Mouse (Mus musculus) c-Kit-positive CD71-positive TER-119-negative erythroid progenitor cells, embryonic 14.5 days (primary cell): ENCODE measurements around the gene Fntb.

ENCODE experiments used
- DNase-seq: peaks from one replicate; pipeline ENCODE4 v3.0.0-alpha.2; 2013; ENCODE audit warnings: low read depth

The Fntb gene

DNA sequence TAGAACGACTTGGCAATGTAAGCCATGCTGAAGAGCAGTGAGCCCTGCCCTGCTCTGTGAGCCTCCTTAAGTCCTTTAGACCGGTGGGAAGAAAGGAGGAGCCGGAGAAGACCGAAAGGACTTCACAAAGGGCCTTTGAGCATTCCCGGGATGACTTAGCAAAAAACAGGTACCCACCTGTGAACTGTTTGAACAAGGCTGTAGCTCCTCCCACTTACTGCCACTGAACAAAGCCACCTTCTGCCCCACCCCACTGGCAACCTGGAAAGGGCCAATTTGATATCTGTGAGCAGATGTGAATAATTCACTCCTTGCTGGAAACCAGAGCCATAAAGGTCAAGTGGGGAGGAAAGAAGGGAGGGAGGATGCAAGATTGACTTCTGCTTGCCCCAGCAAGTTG is 30.0 kb downstream of the Fntb start, which contains the start of gene Gpx2:
Gene Gpx2 (minus strand): TSS at position 205 of the 400 bp plus-strand sequence.
- DNase-seq: no peak

DNA sequence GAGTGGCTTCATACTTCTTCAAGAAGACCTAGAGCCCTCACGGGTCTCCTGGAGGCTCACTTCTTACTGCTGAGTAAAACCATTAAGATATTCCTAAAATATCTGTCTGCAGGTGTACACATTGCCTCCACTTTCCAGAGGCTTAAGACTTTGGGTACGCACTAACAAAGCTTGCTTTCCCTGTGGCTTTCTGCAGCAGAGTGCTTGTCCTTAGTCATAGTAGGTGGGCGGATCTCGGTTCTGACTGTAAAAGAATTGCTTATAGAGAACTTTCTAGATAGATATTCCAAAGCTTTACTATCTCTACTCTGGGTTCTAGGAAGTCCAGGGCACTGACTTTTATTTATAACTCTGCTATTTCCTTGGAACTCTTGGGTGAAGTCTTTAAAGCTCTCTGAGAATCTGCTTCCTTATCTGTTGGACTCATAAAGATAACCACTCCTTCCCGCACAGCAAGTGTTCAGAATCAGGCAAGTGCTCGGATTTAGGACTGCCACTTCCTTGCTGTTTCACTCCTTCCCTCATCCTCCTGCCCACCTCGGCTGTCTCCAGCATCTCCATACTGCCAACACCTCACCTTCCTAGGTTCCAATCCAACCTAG is 31.6 kb downstream of the Fntb start:
- no peak for DNase-seq

DNA sequence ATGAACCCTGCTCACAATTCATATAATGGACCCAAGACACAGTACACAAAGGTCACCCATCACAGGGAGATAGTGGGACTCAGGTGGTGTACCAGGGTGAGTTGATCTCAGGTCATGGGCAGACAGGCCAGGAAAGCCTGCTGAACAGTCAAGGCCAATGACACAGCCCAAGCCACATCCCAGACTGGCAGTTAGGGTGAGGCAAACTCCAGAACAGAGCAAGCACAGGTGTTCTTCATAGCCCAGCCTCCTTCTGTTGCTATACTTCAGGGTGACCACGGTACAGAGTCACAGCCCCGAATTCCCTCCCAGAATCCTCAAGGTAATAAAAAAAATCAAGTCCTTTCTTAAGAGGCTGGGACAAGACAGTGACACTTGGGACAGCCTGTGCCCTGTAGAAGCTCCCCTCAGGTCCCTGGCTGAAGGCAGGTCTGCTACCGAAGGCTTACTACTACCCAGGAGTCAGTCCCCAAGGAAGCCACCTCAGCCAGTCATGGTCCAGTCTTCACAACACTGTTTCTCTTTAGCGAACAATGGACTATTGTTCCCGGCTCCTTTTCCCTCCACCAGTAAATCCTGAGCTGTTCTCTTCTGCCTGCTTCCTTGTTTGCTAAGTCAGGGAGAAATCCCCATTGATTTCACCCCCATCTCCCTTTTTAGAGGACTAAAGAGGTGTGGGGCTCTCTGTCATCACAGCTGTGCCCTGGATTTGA is 32.8 kb downstream of the Fntb start:
- DNase-seq: no peak

DNA sequence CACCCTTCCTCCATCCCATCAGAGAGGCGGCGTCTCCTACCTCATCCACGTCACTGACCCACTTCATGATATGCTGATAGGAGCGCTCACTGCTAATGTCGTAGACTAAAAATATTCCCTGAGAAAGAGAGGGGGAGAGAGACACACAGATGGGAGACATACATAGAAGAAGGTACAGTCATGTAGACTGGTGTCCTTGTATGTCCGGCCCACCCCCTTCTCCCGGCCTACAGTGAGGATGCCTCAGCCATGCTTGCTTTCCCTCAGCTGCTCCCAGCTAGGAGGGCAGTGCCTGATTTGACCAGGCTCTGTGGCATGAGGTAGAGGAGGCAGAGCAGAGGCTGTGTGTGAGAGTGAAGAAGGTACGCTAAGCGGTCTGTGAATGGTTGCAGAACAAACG is 37.6 kb downstream of the Fntb start:
- no peak for DNase-seq

DNA sequence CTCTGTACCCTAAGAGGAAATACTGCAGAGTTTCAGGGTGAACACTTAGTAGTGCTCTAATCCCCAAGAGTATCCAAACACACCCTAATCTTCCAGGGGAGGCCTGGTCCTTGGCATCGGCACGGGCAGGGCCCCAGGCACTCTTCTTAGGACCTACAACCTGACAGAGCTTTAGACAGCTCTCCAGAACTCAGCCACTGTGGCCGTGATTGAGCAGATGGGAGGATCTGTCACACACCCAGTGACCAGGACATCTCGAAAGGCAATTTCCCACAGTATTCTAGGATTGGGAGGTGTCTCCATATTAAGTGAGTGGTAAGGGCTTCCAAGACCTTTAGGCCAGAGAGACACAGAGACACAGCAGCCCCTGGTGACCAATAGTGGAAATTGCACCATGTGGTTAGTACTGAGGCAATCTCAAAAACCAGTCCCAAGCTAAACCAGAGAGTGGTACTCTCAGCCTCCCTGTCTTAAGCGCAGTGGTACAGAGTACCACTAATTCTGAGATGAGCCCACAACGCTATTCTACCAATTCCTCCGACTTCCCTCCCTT is 38.4 kb downstream of the Fntb start:
- DNase-seq: peak; percentile 37

DNA sequence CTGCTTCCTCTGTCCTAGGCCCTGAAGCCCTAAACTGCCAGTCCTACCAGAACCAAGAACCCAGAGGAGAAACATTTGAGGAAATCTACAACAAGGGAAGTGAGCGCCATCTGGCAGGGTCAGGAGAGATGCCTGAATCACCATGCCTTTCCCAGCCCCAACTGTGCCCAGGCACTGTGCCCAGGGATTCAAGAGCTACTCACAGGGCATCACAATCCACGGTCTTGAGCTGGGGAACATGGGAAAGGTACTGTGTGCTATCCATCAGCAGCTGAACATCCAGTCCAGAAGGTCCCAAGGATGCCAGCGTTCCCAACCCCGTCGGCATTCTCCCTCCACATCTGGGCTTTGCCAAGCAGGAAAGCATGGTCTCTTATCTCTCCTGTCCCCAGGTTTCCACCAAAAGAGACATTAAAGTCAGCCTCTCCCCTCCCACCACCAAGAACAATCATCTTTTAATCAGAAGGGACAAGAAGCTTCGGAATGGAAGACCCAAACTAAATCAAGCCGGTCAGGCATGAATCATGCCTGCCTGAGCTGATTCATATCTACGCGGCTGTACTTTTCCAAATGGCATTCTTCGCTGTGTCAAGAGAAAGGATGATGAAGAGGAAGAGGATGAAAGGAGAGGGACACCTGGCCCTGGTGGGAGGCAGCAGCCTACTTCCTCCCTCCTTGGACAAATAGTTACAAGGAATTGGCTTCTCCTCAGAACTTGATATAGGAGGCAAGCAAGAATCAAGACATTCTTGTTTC is 39.8 kb downstream of the Fntb start:
- DNase-seq: no peak

DNA sequence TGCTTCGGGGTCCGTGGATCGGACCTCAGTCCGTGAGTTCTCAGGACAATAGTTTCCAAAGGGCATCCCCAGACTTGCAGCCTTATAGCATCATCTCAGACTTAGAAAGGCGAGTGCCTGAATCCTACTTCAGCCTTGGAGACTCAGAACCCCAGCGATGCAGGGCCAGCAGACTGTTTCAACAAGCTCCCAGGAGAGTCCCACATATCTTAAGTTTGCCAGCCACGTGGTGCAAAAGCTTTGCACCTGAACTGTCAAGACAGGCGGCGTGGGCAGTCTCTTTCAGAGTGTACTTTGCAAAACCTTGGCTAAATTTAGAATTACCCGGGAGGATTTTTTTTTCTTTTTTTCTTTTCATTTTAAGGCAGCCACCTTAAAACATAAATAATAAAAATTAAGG is 42.4 kb downstream of the Fntb start:
- DNase-seq: no peak

DNA sequence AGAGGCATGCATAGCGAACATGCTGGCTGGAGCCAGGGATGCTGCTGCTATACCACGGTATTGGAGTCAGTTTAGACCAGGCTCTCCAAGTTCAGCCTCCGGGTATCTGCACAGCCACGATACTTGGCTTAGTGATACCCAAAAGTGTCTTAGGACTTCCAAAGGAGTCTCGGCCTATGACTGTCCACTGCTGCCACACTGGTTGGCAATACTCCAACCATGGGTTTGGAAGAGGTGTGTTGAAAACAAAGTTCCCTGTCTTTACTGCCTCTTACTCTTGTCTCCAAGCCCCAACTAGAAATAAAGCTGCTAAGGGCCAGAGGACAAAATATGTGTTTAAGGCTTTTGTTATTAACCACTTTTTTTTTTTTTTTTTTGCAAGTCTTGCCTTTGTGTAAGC is 45.1 kb downstream of the Fntb start:
- DNase-seq: no peak

DNA sequence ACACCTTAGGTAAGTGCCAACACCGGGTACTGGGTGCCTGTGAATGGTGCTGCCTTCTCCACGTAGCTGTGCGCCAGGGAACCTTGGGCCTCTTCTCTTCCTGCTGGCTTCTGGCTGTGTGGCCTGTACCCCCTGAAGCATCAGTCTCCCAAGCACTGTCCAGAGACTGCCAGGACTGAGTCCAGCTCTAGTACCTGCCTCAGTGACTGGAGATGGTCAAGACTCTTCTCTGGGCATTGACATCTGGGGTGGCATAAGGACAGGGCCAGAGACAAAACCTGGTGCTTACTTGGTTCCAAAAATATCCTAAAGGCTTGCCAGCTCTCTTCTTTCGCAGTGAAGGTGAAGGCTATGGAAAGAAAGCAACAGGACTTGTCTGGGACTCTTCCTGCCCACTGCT is 45.6 kb downstream of the Fntb start:
- DNase-seq: no peak

DNA sequence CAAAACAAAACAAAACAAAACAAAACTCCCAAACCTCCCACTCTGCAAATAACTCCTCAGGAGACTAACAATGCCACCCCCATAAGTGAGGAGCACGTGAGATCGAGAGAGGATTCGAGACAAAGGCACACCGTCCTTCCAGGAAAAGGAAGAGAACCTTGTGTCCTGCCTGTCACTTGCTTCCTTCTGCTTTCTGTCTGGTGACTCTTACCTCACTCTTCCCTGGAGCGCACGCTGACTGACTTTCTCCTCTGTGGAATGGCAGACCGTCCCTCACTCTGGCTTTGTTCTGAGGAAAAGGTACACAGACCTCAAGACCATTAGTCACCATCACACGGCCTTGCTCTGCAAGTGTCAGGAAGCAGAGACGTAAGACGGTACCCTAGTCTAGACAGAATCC is 48.2 kb downstream of the Fntb start:
- no peak for DNase-seq

DNA sequence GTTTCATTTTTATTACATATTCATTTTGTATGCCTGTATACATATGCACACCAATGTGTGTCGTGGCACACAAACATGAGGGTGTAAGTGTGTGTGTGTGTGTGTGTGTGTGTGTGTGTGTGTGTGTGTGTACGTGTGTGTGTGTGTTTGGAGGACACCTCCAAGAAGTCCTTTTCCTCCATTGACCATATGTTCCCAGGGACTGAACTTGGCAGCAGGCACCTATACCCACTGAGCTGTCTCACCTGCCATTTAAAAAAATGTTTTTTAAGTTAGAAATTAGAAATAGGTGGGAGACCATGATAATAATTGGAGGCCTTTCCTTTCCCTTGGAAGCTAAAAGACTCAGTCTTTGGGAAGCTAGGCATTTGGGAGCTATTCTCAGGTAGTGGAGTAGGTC is 48.7 kb downstream of the Fntb start:
- no peak for DNase-seq

DNA sequence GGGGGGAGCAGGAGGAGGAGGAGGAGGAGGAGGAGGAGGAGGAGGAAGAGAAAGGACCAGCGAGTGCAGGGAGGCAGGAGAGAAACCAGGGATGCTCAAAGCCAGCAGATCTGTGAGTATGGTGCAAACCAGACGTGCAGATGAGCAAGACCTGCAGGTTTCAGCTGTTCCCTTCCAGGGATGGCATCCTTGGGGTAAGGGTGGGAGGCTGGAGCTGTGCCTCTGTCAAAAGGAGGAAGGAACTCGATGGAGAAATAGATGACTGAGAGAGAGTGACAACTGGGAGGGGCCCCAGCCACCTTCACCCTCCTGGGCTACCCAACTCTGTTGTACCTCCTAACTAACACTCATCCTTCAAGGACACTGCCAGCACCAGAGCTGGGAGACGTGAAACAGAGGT is 51.3 kb downstream of the Fntb start:
- no peak for DNase-seq

DNA sequence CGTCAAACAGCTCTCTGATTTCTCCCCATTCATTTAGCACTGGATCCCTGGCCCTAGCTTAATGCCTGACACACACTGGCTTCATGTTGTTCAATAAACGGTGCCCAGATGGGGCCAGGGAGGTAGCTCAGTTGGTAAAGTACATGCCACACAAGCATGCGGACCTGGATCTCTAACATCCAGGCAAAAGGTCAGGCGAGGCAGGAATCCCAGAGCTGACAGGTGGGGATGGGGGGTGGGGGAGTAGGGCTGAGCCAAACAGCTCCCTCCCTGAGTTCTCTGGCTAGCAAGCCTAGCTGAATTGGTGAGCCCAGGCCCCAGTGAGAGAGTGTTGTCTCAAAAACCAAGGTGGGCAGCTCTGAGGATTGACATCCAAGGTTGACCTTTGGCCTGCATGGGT is 51.8 kb downstream of the Fntb start:
- DNase-seq: no peak

DNA sequence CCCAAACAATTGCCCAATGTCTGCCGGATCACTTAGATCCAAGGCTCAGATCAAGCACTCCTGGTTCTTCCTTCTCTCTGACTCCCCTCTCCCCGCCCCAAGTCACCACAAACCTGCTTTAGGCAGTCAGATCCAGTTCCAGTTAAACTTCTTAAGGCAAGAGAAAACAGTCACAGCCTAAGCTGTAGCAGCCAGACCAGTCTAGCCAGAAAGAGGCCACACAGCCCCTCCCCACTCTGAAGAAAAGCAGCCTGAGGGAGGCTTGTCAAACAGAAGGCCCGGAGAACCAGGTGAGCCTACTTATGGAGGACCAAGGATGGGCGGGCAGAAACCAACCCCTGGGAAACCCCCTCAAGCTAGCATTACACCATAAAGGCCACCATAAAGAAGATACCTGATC is 52.7 kb downstream of the Fntb start:
- no peak for DNase-seq

DNA sequence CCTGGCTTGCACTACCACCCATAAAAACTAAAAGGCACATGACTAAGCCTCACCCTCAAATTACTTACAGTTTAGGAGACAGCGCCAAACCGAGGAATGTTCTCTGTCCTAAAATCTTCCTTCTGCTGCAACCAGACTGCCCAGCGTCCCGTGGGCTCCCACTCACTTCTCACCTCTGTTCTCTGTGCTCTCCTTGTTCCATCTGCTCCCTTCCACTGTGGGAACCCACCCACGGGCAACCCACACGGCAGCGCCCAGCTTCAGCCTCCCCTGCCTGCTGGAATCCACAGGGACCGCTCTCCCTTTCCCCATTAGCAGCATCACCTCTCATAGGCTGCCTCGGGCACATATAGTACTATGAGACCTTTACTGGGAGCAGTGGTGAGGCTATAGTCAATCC is 53.5 kb downstream of the Fntb start:
- DNase-seq: no peak

DNA sequence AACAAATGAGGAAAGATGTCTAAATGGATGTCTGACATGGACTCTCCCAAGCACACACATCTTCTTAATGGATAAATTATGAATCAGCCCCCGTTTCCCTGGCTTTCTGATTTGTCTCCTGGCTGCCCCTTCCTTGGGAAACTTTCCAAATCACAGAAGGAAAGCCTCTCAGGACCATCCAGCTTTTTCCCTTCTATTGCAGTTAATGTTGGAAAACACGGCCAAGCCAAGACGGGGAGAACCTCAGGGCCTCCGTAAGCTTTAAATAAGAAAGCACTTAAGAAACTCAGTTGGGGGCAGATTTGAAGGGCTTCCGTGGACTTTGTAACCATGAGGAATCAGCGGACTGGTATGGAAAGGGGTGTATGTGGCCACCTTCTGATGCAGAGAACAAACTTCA is 54.4 kb downstream of the Fntb start:
- no peak for DNase-seq

DNA sequence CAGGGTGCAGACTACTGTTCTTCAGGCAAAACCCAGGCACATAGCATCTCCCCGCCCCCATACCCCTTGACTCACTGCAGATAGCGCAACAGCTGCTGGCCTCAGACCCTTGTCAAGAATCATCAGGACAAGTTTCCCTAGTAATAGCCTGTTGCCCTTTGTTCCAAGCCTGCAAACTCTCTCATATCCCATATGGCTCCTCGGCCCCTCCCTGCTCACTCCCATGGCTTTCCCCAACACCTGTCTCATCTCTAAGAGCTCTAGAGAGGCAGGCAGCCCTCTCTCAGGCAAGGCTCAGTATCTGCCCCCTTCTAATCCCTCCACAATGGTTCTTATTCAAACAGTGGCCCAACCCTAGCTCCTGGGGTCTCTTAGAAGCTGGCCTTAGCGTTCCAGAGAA is 55.2 kb downstream of the Fntb start:
- no peak for DNase-seq

DNA sequence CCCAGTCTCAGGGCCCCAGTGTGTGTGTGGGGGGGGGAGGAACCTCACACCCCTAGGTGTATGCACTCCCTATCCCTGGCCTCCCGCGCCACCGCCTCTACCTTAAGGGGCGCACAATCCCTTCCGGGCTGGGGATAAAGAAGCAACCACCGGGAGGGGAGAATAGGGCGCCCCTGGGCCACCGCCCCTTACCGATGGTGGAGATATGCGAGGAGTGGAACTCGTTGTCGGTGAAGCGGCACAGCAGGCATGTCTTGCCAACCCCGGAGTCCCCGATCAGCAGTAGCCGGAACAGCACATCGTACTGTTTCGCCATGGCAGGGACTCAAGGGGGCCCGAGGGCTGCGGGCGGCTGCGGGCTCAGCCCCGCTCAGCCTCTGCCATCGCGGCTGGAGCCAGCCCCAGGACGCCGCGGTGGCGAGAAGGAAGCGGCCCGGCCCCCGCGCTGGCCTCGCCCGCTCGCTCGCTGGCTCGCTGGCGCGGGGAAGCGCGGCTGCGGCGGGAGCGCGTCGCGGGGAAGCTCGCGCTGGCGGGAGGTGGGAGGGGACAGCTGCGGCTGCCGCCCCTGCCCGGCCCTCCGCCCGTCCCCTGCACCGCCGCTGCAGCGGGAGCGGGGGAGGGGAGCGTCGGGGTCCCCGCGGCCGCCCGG is 56.7 kb downstream of the Fntb start:
- DNase-seq: no peak

DNA sequence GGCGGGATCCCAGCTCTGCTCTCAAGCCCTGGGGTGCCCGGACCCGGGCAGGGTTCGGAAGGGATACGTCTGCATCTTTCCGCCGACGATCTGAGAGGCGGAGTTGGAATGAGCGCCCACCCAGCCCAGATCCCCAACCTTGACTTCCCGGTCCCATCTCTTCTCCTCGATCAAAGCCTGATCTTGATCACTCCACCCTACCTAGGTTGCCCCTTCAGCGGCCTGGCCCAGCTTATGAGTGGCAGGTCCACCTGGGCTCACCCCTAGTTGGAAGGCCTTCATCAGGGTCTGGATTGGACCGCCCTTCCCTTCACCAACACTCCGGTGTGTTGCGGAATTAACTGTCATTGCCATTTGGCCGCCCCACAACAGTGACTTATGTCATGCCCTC is 57.3 kb downstream of the Fntb start, which contains the start of gene Rab15:
Gene Rab15 (minus strand): TSS at position 258 of the 391 bp plus-strand sequence.
- DNase-seq: no peak

DNA sequence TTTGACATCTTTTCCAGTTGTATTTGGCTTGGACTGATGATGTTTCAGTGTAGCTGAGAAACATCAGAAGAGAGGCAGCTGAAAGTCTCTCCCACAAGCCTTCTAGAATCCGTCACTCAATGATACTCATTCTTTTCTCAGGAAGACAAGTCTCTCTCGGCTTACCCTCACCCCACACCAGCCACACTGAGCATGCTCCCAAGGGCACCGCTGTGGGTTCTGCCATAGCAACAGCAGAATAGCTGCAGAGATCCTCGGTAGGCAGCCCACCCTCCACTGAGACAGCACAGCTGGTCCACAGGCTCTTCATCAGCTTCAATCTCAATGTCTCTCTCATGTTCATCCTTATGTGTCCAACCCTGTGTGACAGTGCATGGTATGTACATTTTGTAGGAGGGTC is 59.9 kb downstream of the Fntb start:
- no peak for DNase-seq

DNA sequence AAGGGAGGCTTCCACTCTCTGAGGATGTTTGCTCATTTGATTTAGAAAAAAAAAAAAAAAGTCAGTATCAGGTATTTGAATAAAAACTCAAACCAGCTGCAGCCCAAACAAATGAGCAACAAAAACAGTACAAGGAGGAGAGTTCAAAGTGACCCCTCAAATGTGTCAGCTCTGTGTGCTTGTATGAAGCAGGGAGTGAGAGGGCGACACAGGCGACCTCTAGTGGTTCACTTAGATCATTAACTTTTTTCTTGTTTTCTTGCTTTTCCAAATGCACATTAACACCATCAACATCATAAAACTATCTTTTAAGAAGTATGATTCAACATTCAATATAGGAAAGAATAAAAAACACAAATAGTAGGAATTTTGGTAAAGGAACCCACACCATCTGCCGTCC is 67.3 kb downstream of the Fntb start:
- DNase-seq: peak; percentile 35

DNA sequence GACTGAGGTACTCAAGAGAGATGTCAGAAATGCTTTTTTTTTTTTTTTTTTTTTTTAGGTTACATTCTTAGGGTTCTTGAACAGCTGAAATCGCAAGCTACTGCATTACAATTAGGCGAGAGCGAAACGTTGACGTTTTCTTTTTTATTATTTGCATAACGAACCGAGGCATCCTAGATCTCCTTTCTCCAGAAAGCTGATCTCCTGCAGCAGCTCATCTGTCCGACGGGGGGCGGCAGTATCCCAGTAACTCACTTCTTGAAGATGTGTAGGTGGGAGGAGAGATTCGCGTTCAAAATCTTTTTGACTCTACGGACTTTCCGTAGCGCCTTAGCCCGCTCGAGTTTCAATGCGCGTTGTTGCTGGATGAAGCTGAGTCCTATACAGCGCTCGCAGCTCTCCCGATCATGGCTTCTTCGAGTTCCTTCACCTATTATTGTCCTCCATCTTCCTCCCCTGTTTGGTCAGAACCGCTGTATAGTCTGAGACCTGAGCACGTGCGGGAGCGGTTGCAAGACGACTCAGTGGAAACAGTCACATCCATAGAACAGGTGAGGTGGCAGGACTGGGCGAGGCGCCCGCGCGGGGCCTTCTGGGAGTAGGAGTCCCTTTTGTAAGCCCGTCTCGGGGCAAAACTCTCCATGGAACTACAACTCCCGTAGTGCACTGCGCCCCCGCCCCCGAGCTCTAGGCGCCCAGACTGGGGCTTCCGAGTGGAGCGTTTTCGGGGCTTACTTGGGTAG is 71.9 kb downstream of the Fntb start:
- peak; percentile 96 for DNase-seq
